22 mouse cellular contexts compared by ENCODE assay signal in the genomic region with DNA sequence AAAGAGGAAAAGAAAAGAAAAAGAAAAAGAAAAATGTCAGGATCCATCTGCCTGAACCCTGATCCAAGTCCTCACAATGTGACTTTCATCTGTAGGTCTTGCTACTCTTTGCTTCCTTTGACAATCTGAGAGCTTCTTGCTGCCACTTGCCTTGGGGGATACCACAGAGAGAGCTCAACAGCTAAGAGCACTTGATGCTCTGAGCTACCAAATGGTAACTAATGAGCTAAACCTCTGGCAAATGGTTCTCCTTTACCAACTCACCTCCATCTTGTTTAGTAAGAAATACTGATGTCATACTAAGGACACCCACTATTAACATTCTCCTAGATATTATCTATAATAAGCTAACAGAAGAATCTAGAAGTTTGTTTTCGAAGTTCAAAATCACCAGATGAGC. TPM values are rescaled to one million over a fixed set of nuclear protein-coding genes. Genes with fewer than 3 reads are reported as not detected.
"Had no signal": no experiment of that assay in that cellular context is flagged by ENCODE, and none has a peak within 500 bp of the region (broad histone marks: within the 10 kb centered on the region; RNA-seq: fewer than 3 reads in every experiment).

No protein-coding gene starts in this region.

- H3K9me3 ChIP-seq: liver, embryonic 13.5 days; liver, embryonic 15.5 days; lung, embryonic 15.5 days; megakaryocyte, embryonic 14.5 days; midbrain, embryonic 13.5 days; midbrain, embryonic 15.5 days; neural tube, embryonic 13.5 days; neural tube, embryonic 15.5 days; stomach, embryonic 15.5 days had no signal

- H3K4me2 ChIP-seq: liver, embryonic 11.5 days; liver, embryonic 13.5 days; liver, embryonic 15.5 days; lung, embryonic 15.5 days; midbrain, embryonic 11.5 days; midbrain, embryonic 13.5 days; midbrain, embryonic 15.5 days; neural tube, embryonic 13.5 days; neural tube, embryonic 15.5 days; stomach, embryonic 15.5 days had no signal

- H3K4me3 ChIP-seq: liver, embryonic 13.5 days; liver, embryonic 15.5 days; lung, embryonic 15.5 days; megakaryocyte, embryonic 14.5 days; midbrain, embryonic 13.5 days; midbrain, embryonic 15.5 days; neural tube, embryonic 13.5 days; neural tube, embryonic 15.5 days; stomach, embryonic 15.5 days had no signal

- ATAC-seq: lung, postnatal 0 days; midbrain, embryonic 13.5 days; midbrain, embryonic 15.5 days had no signal

- H3K36me3 ChIP-seq: liver, embryonic 13.5 days; liver, embryonic 15.5 days; lung, embryonic 15.5 days; midbrain, embryonic 13.5 days; midbrain, embryonic 15.5 days; neural tube, embryonic 13.5 days; neural tube, embryonic 15.5 days; stomach, embryonic 15.5 days had no signal

- H3K4me1 ChIP-seq: liver, embryonic 13.5 days; liver, embryonic 15.5 days; lung, embryonic 15.5 days; midbrain, embryonic 13.5 days; midbrain, embryonic 15.5 days; neural tube, embryonic 13.5 days; neural tube, embryonic 15.5 days; stomach, embryonic 15.5 days had no signal

- H3K27me3 ChIP-seq: liver, embryonic 13.5 days; liver, embryonic 15.5 days; lung, embryonic 15.5 days; midbrain, embryonic 13.5 days; midbrain, embryonic 15.5 days; neural tube, embryonic 13.5 days; neural tube, embryonic 15.5 days; stomach, embryonic 15.5 days had no signal

- DNase-seq: liver, embryonic 13.5 days; lung, postnatal 14 days; retina, postnatal 1 day; right cerebral cortex, adult 18-20 months; right cerebral cortex, postnatal 25 days; right cerebral cortex, postnatal 4 days had no signal

- H3K9ac ChIP-seq: liver, embryonic 13.5 days; liver, embryonic 15.5 days; lung, embryonic 15.5 days; midbrain, embryonic 13.5 days; midbrain, embryonic 15.5 days; neural tube, embryonic 13.5 days; neural tube, embryonic 15.5 days; stomach, embryonic 15.5 days had no signal

- H3K27ac ChIP-seq: liver, embryonic 13.5 days; liver, embryonic 15.5 days; lung, embryonic 15.5 days; macrophage; midbrain, embryonic 13.5 days; midbrain, embryonic 15.5 days; neural tube, embryonic 13.5 days; neural tube, embryonic 15.5 days; stomach, embryonic 15.5 days; stomach, postnatal 0 days had no signal

RNA-seq across cellular contexts. Expression of a gene that starts 5.2 kb away (rescaled TPM):
- polyA plus RNA-seq: macrophage had no signal

RNA-seq across cellular contexts. Expression of a gene that starts 12.3 kb away (rescaled TPM):
- polyA plus RNA-seq: macrophage had no signal

RNA-seq across cellular contexts. Expression of a gene that starts 15.2 kb away (rescaled TPM):
- polyA plus RNA-seq: liver, embryonic 11.5 days; lung, embryonic 15.5 days; midbrain, embryonic 11.5 days; midbrain, embryonic 13.5 days; midbrain, embryonic 15.5 days; midbrain, postnatal 0 days; neural tube, embryonic 11.5 days; neural tube, embryonic 13.5 days; neural tube, embryonic 15.5 days; stomach, embryonic 15.5 days; stomach, postnatal 0 days; testis, adult 2 months had no signal

RNA-seq across cellular contexts. Expression of a gene that starts 15.3 kb away (rescaled TPM):
- polyA plus RNA-seq: liver, embryonic 15.5 days; macrophage; midbrain, embryonic 13.5 days; midbrain, embryonic 15.5 days; midbrain, postnatal 0 days; neural tube, embryonic 11.5 days; neural tube, embryonic 15.5 days; testis, adult 2 months had no signal
